Mouse (Mus musculus): ENCODE measurements at regions not wholly inside any gene's neighbourhood (a gene's known extent, or its start where the extent isn't known, plus 50 kb on each side); places are given as distances from the start of the nearest gene placed in this dataset.

- TF ChIP-seq CTCF (IDR thresholded peaks at IDR 0.05; ENCODE audit: control insufficient read depth, insufficient read depth, insufficient replicate concordance, low read depth, low read length) (no peak), POLR2A (IDR thresholded peaks at IDR 0.05; ENCODE audit: control insufficient read depth, low read depth, low read length) (no peak)
Observed at GRCm38 (mm10) chr1:55812486-55812885, 406.8 kb downstream of the Plcl1 start.

Measured in testis, adult 2 months (tissue).